In genomic region chr11:99154987-99155641, GRCm38 (mm10) we compare ENCODE assay signal across 14 mouse cellular contexts. TPM values are rescaled to one million over a fixed set of nuclear protein-coding genes. Genes with fewer than 3 reads are reported as not detected.
DNase-seq lines count a peak whose midpoint lies in the region; ATAC-seq lines count a peak whose summit lies in the region.
"Had no signal": no experiment of that assay in that cellular context is flagged by ENCODE, and none has a peak within 500 bp of the region (broad histone marks: within the 10 kb centered on the region; RNA-seq: fewer than 3 reads in every experiment).

TSS of gene Ccr7 (minus strand) at chr11:99155077.

- no peak within 1 kb of the TSS for H3K9ac ChIP-seq in heart, embryonic 12.5 days
- 0 out of 2 replicates have a peak within 1 kb of the TSS, but pooled peaks have one; percentile 5 for H3K9ac ChIP-seq in embryonic facial prominence, embryonic 14.5 days (ENCODE audit: low read depth, low read length)
- no peak within 1 kb of the TSS for H3K9ac ChIP-seq in forebrain, embryonic 14.5 days (ENCODE audit: low read length)
- H3K9ac ChIP-seq: hindbrain, embryonic 12.5 days; liver, embryonic 15.5 days had no signal

- 0 out of 2 replicates have a peak within 1 kb of the TSS, but pooled peaks have one; percentile 1 for H3K4me3 ChIP-seq in heart, embryonic 12.5 days
- H3K4me3 ChIP-seq in embryonic facial prominence, embryonic 14.5 days (ENCODE audit: low read depth, low read length), result no peak within 1 kb of the TSS
- H3K4me3 ChIP-seq in forebrain, embryonic 14.5 days (ENCODE audit: low read depth, low read length), result no peak within 1 kb of the TSS
- H3K4me3 ChIP-seq: hindbrain, embryonic 12.5 days; liver, embryonic 15.5 days had no signal

- H3K9me3 ChIP-seq in heart, embryonic 12.5 days (replicated peaks), result 0 out of 2 replicates have a peak, but pooled peaks cover 3% of the 10 kb centered on the region
- H3K9me3 ChIP-seq in embryonic facial prominence, embryonic 14.5 days (ENCODE audit: control insufficient read depth, low read length), result no peaks in the 10 kb centered on the region
- H3K9me3 ChIP-seq in forebrain, embryonic 14.5 days (replicated peaks; ENCODE audit: control insufficient read depth, low read length), result no peaks in the 10 kb centered on the region
- H3K9me3 ChIP-seq: hindbrain, embryonic 12.5 days; liver, embryonic 15.5 days had no signal

- no peak for DNase-seq in heart, adult 18-20 months
- peak; percentile 86 for DNase-seq in A20 (ENCODE audit: low read depth, low spot score)
- DNase-seq in embryonic facial prominence, embryonic 14.5 days (ENCODE audit: low spot score), result no peak
- peak; percentile 41 to 72 for DNase-seq in spleen, postnatal 10 days (ENCODE audit: low spot score in 2 of 2)
- DNase-seq in forebrain, embryonic 14.5 days (ENCODE audit: low spot score), result no peak
- DNase-seq in kidney, postnatal 10 days, result no peak
- no peak for DNase-seq in right cerebral cortex, adult 18-20 months
- DNase-seq: embryo, embryonic 11 days; kidney, postnatal 14 days; right cerebral cortex, postnatal 25 days had no signal

- no peak within 1 kb of the TSS for H3K27ac ChIP-seq in heart, embryonic 12.5 days (ENCODE audit: poor library complexity, severe bottlenecking)
- H3K27ac ChIP-seq in embryonic facial prominence, embryonic 14.5 days (replicated peaks; ENCODE audit: low read depth, low read length), result no peak within 1 kb of the TSS
- H3K27ac ChIP-seq in forebrain, embryonic 14.5 days (ENCODE audit: low read depth, low read length), result no peak within 1 kb of the TSS
- H3K27ac ChIP-seq: hindbrain, embryonic 12.5 days; liver, embryonic 15.5 days had no signal

- no peaks in the 10 kb centered on the region for H3K36me3 ChIP-seq in heart, embryonic 12.5 days
- H3K36me3 ChIP-seq in embryonic facial prominence, embryonic 14.5 days (ENCODE audit: control insufficient read depth, insufficient read depth, low read length), result no peaks in the 10 kb centered on the region
- no peaks in the 10 kb centered on the region for H3K36me3 ChIP-seq in forebrain, embryonic 14.5 days (ENCODE audit: control insufficient read depth, insufficient read depth, low read length)
- H3K36me3 ChIP-seq: hindbrain, embryonic 12.5 days; liver, embryonic 15.5 days had no signal

- H3K4me1 ChIP-seq in heart, embryonic 12.5 days (replicated peaks), result peaks cover 3% of the 10 kb centered on the region
- H3K4me1 ChIP-seq in embryonic facial prominence, embryonic 14.5 days (ENCODE audit: control insufficient read depth, insufficient read depth, low read length), result no peaks in the 10 kb centered on the region
- no peaks in the 10 kb centered on the region for H3K4me1 ChIP-seq in forebrain, embryonic 14.5 days (ENCODE audit: control insufficient read depth, insufficient read depth, low read length)
- H3K4me1 ChIP-seq: hindbrain, embryonic 12.5 days; liver, embryonic 15.5 days had no signal

- H3K4me2 ChIP-seq in heart, embryonic 12.5 days, result peak within 1 kb of the TSS; percentile 46
- H3K4me2 ChIP-seq in embryonic facial prominence, embryonic 14.5 days (ENCODE audit: low read depth, low read length), result no peak within 1 kb of the TSS
- no peak within 1 kb of the TSS for H3K4me2 ChIP-seq in forebrain, embryonic 14.5 days (ENCODE audit: low read length)
- H3K4me2 ChIP-seq: hindbrain, embryonic 12.5 days; liver, embryonic 15.5 days had no signal

- ATAC-seq in heart, embryonic 12.5 days (ENCODE audit: insufficient number of reproducible peaks, low FRiP score), result no peak
- ATAC-seq in embryonic facial prominence, embryonic 14.5 days (ENCODE audit: low read depth), result no peak
- ATAC-seq in forebrain, embryonic 14.5 days, result no peak

- WGBS in heart, embryonic 12.5 days, result 42% methylated on average over 12 of the region's 12 CpGs
- WGBS in embryonic facial prominence, embryonic 14.5 days, result 63% methylated on average over 12 of the region's 12 CpGs
- 76% methylated on average over 12 of the region's 12 CpGs for WGBS in forebrain, embryonic 14.5 days

- H3K27me3 ChIP-seq in heart, embryonic 12.5 days (replicated peaks), result peaks cover 11% of the 10 kb centered on the region
- peaks cover 5% of the 10 kb centered on the region; the same call in 1 of the 2 replicates for H3K27me3 ChIP-seq in embryonic facial prominence, embryonic 14.5 days (replicated peaks; ENCODE audit: control insufficient read depth, insufficient read depth, low read length)
- no peaks in the 10 kb centered on the region for H3K27me3 ChIP-seq in forebrain, embryonic 14.5 days (replicated peaks; ENCODE audit: control insufficient read depth, insufficient read depth, low read length)

RNA-seq across cellular contexts. Expression of gene Ccr7, which starts in this region (rescaled TPM):
- 0.08 TPM in 1 of 2 replicates, not detected in the other for polyA plus RNA-seq in heart, embryonic 12.5 days (2016; fragmentation: Nextera tagmentation; extraction: Ambion mirVana)
- 1 to 10 TPM in 1 of 2 experiments, under 1 TPM in 1; 0.30 to 2.8 TPM for total RNA-seq in heart, adult 18-20 months (2021)
- 0.33 and 0.50 TPM in 2 replicates for polyA plus RNA-seq in embryonic facial prominence, embryonic 14.5 days (2014; fragmentation: Nextera tagmentation; extraction: Ambion mirVana)
- not detected in 2 replicates for polyA plus RNA-seq in forebrain, embryonic 14.5 days (2014; fragmentation: Nextera tagmentation; extraction: Ambion mirVana)
- total RNA-seq: left cerebral cortex, postnatal 14 days had no signal

Comparison
In these comparisons a context has a peak if more than half of its experiments do, and no peak if none do; other contexts are left out.
1. DNase-seq: peak in A20 (single experiment) and spleen, postnatal 10 days (2 of 2); none in heart, adult 18-20 months (0 of 2), embryonic facial prominence, embryonic 14.5 days (single experiment), forebrain, embryonic 14.5 days (single experiment), kidney, postnatal 10 days (single experiment) and right cerebral cortex, adult 18-20 months (single experiment).